Mouse (Mus musculus) lung, embryonic 15.5 days (tissue): ENCODE data around the gene Mylk. TPM values are rescaled to one million over a fixed set of nuclear protein-coding genes. Genes with fewer than 3 reads are reported as not detected.
"Not testable (repeated sequence)": the region's sequence is repeated elsewhere in the genome, so short reads cannot be mapped to it uniquely, and the experiment has no call there.

ENCODE experiments used
- ATAC-seq: fragments of 200-750 bp; cut with Nextera tagmentation; 2 replicates; pipeline ENCODE4 v1.8.0; 2017; ENCODE audit warnings: moderate number of reproducible peaks, borderline replicate concordance; ENCODE audit not compliant: low FRiP score, low TSS enrichment; ENCODE audit errors: extremely low read depth
- H3K27ac ChIP-seq: fragments of 300-500 bp; sonication (generic); 2 replicates; pipeline ENCODE4 v1.5.1; 2015; ENCODE audit warnings: moderate library complexity, mild to moderate bottlenecking, inconsistent platforms
- H3K27me3 ChIP-seq: fragments of 300-500 bp; sonication (generic); 2 replicates; pipeline ENCODE4 v1.6.1; 2015; ENCODE audit warnings: inconsistent platforms
- H3K36me3 ChIP-seq: fragments of 300-500 bp; sonication (generic); 2 replicates; pipeline ENCODE4 v1.6.1; 2015; ENCODE audit warnings: inconsistent platforms
- H3K4me1 ChIP-seq: fragments of 300-500 bp; sonication (generic); 2 replicates; pipeline ENCODE4 v1.6.1; 2015; ENCODE audit warnings: inconsistent platforms
- H3K4me2 ChIP-seq: fragments of 300-500 bp; sonication (generic); 2 replicates; pipeline ENCODE4 v1.6.1; 2015; ENCODE audit warnings: inconsistent platforms, mild to moderate bottlenecking, moderate library complexity
- H3K4me3 ChIP-seq: fragments of 300-500 bp; sonication (generic); 2 replicates; pipeline ENCODE4 v1.5.1; 2015; ENCODE audit warnings: mild to moderate bottlenecking, inconsistent platforms
- H3K9ac ChIP-seq: fragments of 300-500 bp; sonication (generic); 2 replicates; pipeline ENCODE4 v1.6.1; 2015; ENCODE audit warnings: inconsistent platforms
- H3K9me3 ChIP-seq: fragments of 300-500 bp; sonication (generic); 2 replicates; pipeline ENCODE4 v1.6.1; 2016; ENCODE audit warnings: inconsistent platforms
- WGBS: fragments of 180-500 bp; shearing (Covaris S2); methylation state at CpG from one replicate; pipeline ENCODE4 v1.1.7; 2015; 5-methylcytosine and 5-hydroxymethylcytosine counted together
- polyA plus RNA-seq: library from polyadenylated mRNA; unstranded; fragments of >200 nt; fragmentation: Nextera tagmentation; extraction: Ambion mirVana; gene quantifications from 2 replicates; pipeline ENCODE4 v1.2.1, GENCODE M21; 2015

The Mylk gene
- polyA plus RNA-seq = 147 and 158 TPM in 2 replicates

GRCm38 (mm10) chr16:34745065-34745585 lies at the start of gene Mylk:
Mylk (plus strand) TSS chr16:34745210.
- no peaks in the 10 kb centered on the region for H3K9me3 ChIP-seq
- H3K36me3 ChIP-seq = no peaks in the 10 kb centered on the region
- peaks cover 25% of the 10 kb centered on the region for H3K4me1 ChIP-seq
- H3K4me3 ChIP-seq = peak within 1 kb of the TSS; percentile 49
- peak; percentile 91 for ATAC-seq
- peak within 1 kb of the TSS; percentile 40 for H3K9ac ChIP-seq
- peak within 1 kb of the TSS; percentile 69 for H3K4me2 ChIP-seq
- 0 out of 2 replicates have a peak, but pooled peaks cover 6% of the 10 kb centered on the region for H3K27me3 ChIP-seq
- H3K27ac ChIP-seq = no peak within 1 kb of the TSS
- 1% methylated on average over 48 of the region's 48 CpGs for WGBS

DNA sequence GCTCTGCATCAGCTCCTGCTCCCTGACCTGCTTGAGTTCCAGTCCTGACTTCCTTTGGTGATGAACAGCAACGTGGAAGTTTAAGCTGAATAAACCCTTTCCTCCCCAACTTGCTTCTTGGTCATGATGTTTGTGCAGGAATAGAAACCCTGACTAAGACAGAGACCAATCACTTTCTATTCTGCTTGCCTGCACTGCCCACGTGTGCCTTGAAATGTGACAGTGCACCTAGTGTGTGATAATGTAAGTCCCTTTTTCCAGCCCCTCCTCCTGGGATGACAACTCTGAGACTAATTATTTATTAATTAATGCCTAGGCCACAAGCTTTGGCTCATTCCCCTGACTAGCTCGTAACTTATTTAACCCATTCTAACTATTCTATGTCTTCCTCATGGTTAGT lies 46.3 kb upstream of the Mylk start:
- 67% methylated on average over 3 of the region's 3 CpGs for WGBS
- H3K27ac ChIP-seq, H3K4me3 ChIP-seq, H3K4me1 ChIP-seq, ATAC-seq, H3K9me3 ChIP-seq, H3K4me2 ChIP-seq, H3K27me3 ChIP-seq, H3K9ac ChIP-seq: not testable (repeated sequence)
- H3K36me3 ChIP-seq = peaks cover 20% of the 10 kb centered on the region

DNA sequence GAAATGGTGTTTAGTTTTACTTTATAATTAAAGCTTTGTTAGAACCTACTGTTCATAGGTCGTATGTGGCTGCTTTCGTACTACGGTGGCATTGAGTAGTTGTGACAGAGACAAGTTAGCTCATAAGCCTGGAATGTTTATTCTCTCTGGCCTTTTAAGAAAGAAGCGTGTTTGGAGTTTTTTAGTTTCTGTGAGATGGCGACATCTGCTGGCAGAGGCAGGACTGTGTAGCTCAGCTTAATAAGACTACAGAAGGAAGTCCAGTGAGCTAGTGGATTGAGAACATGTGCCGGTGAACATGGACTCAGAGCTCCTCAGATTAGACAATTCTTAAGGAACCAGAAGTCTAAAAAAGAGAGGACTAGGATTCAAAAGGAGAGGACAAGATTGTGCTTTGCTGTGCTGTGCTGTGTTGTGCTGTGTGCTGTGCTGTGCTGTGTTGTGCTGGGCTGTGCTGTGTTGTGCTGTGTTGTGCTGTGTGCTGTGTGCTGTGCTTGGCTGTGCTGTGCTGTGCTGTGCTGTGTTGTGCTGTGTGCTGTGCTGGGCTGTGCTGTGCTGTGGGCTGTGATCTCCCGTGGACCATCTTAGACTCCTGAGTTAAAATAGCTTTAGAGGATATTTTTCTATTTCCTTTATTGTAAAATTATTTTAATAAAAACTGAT lies 44.7 kb upstream of the Mylk start:
- Histone ChIP-seq H3K4me3 (no peak overlapping the region), H3K27me3 (no peaks in the 10 kb centered on the region), H3K27ac (0 out of 2 replicates have a peak overlapping the region, but pooled peaks have one; percentile 20), H3K4me1 (0 out of 2 replicates have a peak, but pooled peaks cover 5% of the 10 kb centered on the region), H3K36me3 (peaks cover 28% of the 10 kb centered on the region), H3K9ac (0 out of 2 replicates have a peak overlapping the region, but pooled peaks have one; percentile 2), H3K9me3 (no peaks in the 10 kb centered on the region), H3K4me2 (peak overlapping the region; percentile 16; the same call in 1 of the 2 replicates)
- peak; percentile 86 for ATAC-seq
- WGBS = 15% methylated on average over 7 of the region's 7 CpGs

GRCm38 (mm10) chr16:34700828-34701216 lies 44.2 kb upstream of the Mylk start:
- 0 out of 2 replicates have a peak, but pooled peaks have one; percentile 43 for ATAC-seq
- 50% methylated on average over 6 of the region's 6 CpGs for WGBS

DNA sequence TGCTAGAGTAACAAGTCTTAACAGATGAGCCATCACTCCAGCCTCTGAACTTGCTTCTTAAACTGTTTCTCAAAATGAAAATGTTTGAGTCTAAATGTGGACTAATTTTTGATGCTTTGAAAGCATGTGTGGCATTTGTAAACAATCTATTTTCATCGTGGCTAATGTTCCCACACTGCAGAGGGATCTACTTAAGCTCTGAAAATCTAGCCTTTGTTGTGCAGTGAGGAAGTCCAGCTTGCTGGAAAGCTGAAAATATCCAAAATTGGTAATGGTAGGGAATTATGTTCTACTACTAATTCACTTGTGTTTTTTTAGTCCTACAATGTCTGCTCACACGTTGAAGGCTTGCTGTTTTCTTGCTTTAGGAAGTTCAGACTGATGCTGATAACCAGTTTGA lies 39.0 kb upstream of the Mylk start:
- H3K9me3 ChIP-seq = no peaks in the 10 kb centered on the region
- H3K4me2 ChIP-seq = no peak overlapping the region
- H3K36me3 ChIP-seq = peaks cover 44% of the 10 kb centered on the region
- H3K27me3 ChIP-seq = no peaks in the 10 kb centered on the region
- no peak for ATAC-seq
- H3K4me3 ChIP-seq = no peak overlapping the region
- peaks cover 11% of the 10 kb centered on the region; the same call in 1 of the 2 replicates for H3K4me1 ChIP-seq
- H3K9ac ChIP-seq = no peak overlapping the region
- 54% methylated on average over 2 of the region's 2 CpGs for WGBS
- H3K27ac ChIP-seq = peak overlapping the region; percentile 82

More at GRCm38 (mm10) chr16:34700828-34701216, 44.2 kb upstream of the Mylk start:
- Histone ChIP-seq H3K4me3 (no peak overlapping the region), H3K9me3 (no peaks in the 10 kb centered on the region), H3K36me3 (peaks cover 32% of the 10 kb centered on the region), H3K27ac (0 out of 2 replicates have a peak overlapping the region, but pooled peaks have one; percentile 20), H3K4me1 (0 out of 2 replicates have a peak, but pooled peaks cover 5% of the 10 kb centered on the region), H3K27me3 (no peaks in the 10 kb centered on the region), H3K9ac (no peak overlapping the region), H3K4me2 (no peak overlapping the region)

GRCm38 (mm10) chr16:34706487-34706946 lies 38.5 kb upstream of the Mylk start:
- H3K9me3 ChIP-seq = no peaks in the 10 kb centered on the region
- H3K27me3 ChIP-seq = no peaks in the 10 kb centered on the region
- peaks cover 11% of the 10 kb centered on the region; the same call in 1 of the 2 replicates for H3K4me1 ChIP-seq
- peaks cover 44% of the 10 kb centered on the region for H3K36me3 ChIP-seq
- H3K27ac ChIP-seq = peak overlapping the region; percentile 82
- H3K4me3 ChIP-seq = no peak overlapping the region
- ATAC-seq = 0 out of 2 replicates have a peak, but pooled peaks have one; percentile 39
- no peak overlapping the region for H3K9ac ChIP-seq
- no peak overlapping the region for H3K4me2 ChIP-seq
- WGBS = 46% methylated on average over 7 of the region's 7 CpGs

DNA sequence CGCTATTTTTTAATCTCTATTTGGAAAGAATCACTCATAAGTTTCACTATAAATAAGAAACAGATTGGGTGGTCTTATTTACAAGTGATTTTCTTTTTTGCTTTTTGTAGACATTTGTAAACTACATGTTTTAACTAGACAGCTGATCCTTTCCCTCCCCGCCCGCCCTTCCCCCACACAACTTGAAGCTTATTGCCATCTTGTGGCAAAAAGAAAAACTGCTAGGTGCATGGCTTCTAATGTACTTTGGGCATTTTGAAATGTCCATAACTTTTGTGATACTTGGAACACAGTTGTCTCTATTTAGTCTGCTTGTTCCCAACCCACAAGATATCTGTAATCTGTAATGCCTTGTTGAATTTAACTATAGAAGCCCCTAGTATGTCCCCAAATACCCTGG lies 33.5 kb upstream of the Mylk start:
- H3K4me3 ChIP-seq = no peak overlapping the region
- 63% methylated on average over 3 of the region's 3 CpGs for WGBS
- no peaks in the 10 kb centered on the region for H3K27me3 ChIP-seq
- H3K4me2 ChIP-seq = no peak overlapping the region
- H3K9me3 ChIP-seq = no peaks in the 10 kb centered on the region
- H3K4me1 ChIP-seq = peaks cover 6% of the 10 kb centered on the region; the same call in 1 of the 2 replicates
- no peak overlapping the region for H3K27ac ChIP-seq
- no peak for ATAC-seq
- no peak overlapping the region for H3K9ac ChIP-seq
- H3K36me3 ChIP-seq = peaks cover 34% of the 10 kb centered on the region

GRCm38 (mm10) chr16:34725156-34725555 lies 19.9 kb upstream of the Mylk start:
- Histone ChIP-seq H3K4me1 (no peaks in the 10 kb centered on the region), H3K4me2 (no peak overlapping the region), H3K27ac (no peak overlapping the region), H3K9me3 (no peaks in the 10 kb centered on the region), H3K4me3 (no peak overlapping the region), H3K36me3 (peaks cover 34% of the 10 kb centered on the region), H3K9ac (no peak overlapping the region), H3K27me3 (no peaks in the 10 kb centered on the region)
- 80% methylated on average over 3 of the region's 3 CpGs for WGBS
- ATAC-seq = no peak

DNA sequence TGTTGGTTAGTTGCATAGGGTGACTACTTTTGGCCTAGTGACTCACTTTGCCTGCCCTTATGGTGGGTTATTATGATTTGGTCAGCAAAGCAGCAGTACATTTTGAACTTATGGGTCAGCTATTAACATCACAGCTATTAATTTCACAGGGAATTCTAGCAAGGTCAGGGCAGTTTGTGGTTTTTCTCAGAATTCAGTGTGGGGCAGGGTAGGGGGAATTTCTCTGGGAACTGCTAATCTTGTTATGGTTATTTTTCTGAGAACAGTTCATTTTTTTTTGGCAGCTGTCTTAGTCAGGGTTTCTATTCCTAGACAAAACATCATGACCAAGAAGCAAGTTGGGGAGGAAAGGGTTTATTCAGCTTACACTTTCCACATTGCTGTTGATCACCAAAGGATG lies 16.4 kb upstream of the Mylk start:
- H3K36me3 ChIP-seq = peaks cover 17% of the 10 kb centered on the region; the same call in 1 of the 2 replicates
- not testable (repeated sequence) for H3K27me3 ChIP-seq, H3K4me2 ChIP-seq, ATAC-seq, H3K27ac ChIP-seq, H3K9ac ChIP-seq, H3K4me1 ChIP-seq, H3K4me3 ChIP-seq, H3K9me3 ChIP-seq

GRCm38 (mm10) chr16:34729371-34729770 lies 15.6 kb upstream of the Mylk start:
- H3K9ac ChIP-seq = no peak overlapping the region
- H3K36me3 ChIP-seq = peaks cover 12% of the 10 kb centered on the region; the same call in 1 of the 2 replicates
- H3K4me3 ChIP-seq = no peak overlapping the region
- no peaks in the 10 kb centered on the region for H3K27me3 ChIP-seq
- 91% methylated on average over 1 of the region's 1 CpGs for WGBS
- H3K9me3 ChIP-seq = no peaks in the 10 kb centered on the region
- H3K27ac ChIP-seq = no peak overlapping the region
- ATAC-seq = no peak
- no peaks in the 10 kb centered on the region for H3K4me1 ChIP-seq
- H3K4me2 ChIP-seq = no peak overlapping the region

DNA sequence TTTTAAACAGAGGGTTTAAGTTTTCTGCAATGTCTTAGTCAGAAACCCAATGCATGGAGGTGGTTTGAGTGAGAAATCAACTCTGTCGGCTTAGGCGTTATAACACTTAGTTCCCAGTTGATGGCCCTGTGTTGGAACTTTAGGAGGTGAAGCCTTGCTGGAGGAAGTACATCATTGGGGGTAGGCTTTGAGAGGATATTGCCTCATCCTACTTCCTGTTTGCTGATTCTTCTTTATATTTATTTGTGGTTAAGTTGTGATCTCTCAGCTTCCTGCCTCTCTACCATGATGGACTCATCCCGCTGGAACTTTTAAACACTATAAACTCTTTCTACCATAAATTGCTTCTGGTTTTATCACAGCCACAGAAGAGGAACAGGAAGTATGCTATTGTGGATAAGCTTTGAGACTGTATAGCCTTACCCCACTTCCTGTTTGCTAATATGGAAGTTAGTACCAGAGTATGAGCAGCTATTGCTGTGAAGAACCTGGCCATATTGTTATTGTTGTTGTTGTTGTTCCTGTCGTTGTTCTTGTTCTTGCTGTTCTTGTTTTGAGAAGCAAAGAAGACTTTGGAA lies 6.3 kb upstream of the Mylk start:
- no peak for ATAC-seq
- Histone ChIP-seq H3K27me3 (no peaks in the 10 kb centered on the region), H3K4me1 (no peaks in the 10 kb centered on the region), H3K27ac (no peak overlapping the region), H3K36me3 (no peaks in the 10 kb centered on the region), H3K4me2 (no peak overlapping the region), H3K9me3 (no peaks in the 10 kb centered on the region), H3K9ac (no peak overlapping the region), H3K4me3 (no peak overlapping the region)
- WGBS = 83% methylated on average over 4 of the region's 4 CpGs

- 39% methylated on average over 2 of the region's 2 CpGs for WGBS
- no peak overlapping the region for H3K27ac ChIP-seq
Observed at GRCm38 (mm10) chr16:34742930-34743329, 2.1 kb upstream of the Mylk start.

More at GRCm38 (mm10) chr16:34742930-34743329, 2.1 kb upstream of the Mylk start:
- H3K4me2 ChIP-seq = no peak overlapping the region
- no peaks in the 10 kb centered on the region for H3K36me3 ChIP-seq
- no peak for ATAC-seq
- no peaks in the 10 kb centered on the region for H3K9me3 ChIP-seq
- H3K9ac ChIP-seq = no peak overlapping the region
- H3K27me3 ChIP-seq = 0 out of 2 replicates have a peak, but pooled peaks cover 6% of the 10 kb centered on the region
- peaks cover 19% of the 10 kb centered on the region for H3K4me1 ChIP-seq
- no peak overlapping the region for H3K4me3 ChIP-seq
